Mouse (Mus musculus) cerebellum, postnatal 10 days (tissue): ENCODE results near the gene Rbks.
"Not testable (repeated sequence)": the region's sequence is repeated elsewhere in the genome, so short reads cannot be mapped to it uniquely, and the experiment has no call there.

Experiments
- DNase-seq, 2 experiments: peaks; one replicate each; pipeline ENCODE4 v3.0.0; 2021; ENCODE audit warnings: mixed read lengths in 2 of 2

Rbks gene

GRCm38 (mm10) chr5:31673431-31673830, 24.0 kb downstream of the Rbks start:
- DNase-seq, result no peak

- no peak for DNase-seq
Measured at GRCm38 (mm10) chr5:31671137-31671536, 26.3 kb downstream of the Rbks start.

DNA sequence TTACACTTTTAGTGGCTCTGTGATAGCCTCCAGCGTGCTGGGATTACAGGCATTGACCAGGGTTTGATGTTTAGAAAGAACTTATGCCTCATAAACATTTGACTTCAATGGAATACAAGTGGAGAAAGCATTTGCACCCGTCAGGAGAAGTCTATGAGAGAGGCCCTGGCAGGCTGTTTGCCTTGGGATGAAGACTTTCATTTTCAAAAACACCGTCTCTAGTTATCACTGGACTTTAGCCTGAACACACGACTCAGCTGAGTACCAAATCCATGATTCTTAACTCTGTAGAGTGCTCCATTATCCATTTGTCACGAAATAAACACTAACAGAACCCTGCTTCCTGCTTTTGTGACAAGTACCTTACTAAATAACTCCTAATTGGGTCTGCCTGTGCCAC, 27.4 kb downstream of the Rbks start:
- DNase-seq, result no peak

DNA sequence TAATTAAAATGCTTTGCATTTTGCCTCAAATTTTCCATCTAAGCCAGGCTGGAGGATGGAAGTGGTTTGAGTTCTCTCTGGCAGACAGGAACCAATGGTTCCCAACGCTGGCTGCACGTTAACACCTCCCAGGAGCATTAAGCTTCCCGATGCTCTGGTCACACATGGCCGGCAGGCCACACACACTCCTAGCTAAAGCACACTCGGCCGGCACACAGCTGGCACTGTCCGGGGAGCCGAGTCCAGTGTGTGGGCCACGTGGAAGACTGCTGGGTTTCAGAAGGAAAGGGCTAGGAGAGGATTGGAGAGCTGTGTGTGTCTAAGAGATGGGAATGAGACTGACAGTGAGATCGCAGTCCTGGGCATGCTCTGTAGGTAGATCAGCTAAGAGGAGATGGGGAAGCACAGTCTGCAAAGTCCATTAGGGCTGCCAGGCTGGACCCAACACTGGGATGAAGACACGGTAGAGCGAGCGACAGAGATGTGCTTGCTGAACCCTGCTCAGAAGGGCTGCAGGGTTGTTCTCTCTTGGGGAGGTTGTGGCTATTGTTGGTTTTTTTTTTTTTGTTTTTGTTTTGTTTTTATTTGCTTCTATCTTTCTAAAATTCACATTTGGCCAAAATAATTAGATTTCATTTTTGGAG, 29.0 kb downstream of the Rbks start:
- no peak for DNase-seq

GRCm38 (mm10) chr5:31666176-31666575, 31.3 kb downstream of the Rbks start:
- DNase-seq, result peak; percentile 9 to 39

- DNase-seq, result no peak
Measured at GRCm38 (mm10) chr5:31655688-31656190, 41.7 kb downstream of the Rbks start.

GRCm38 (mm10) chr5:31650518-31651288, 46.7 kb downstream of the Rbks start:
- DNase-seq, result no peak

DNA sequence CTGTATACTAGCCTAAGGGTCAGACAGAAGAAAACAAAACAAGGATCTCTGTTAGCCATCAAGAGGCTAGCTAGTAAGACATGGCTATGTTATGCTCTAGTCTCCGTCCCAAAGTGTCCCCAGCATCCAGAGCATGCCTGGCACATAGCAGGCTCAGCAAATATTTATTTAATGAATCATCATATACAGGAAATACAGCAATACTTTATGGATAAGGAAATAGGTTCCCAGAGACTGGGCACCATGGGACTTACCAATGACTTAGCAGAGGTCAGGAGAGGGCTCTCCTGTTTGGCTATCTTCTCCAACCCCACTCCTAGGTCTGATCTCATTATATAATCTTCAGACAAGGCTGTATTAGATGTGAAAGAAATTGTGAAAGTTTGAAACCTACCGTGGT, 50.1 kb downstream of the Rbks start:
- DNase-seq, result no peak

- no peak for DNase-seq
Measured at GRCm38 (mm10) chr5:31646574-31646973, 50.9 kb downstream of the Rbks start.

- DNase-seq, result no peak
Measured at GRCm38 (mm10) chr5:31645798-31646197, 51.6 kb downstream of the Rbks start.

DNA sequence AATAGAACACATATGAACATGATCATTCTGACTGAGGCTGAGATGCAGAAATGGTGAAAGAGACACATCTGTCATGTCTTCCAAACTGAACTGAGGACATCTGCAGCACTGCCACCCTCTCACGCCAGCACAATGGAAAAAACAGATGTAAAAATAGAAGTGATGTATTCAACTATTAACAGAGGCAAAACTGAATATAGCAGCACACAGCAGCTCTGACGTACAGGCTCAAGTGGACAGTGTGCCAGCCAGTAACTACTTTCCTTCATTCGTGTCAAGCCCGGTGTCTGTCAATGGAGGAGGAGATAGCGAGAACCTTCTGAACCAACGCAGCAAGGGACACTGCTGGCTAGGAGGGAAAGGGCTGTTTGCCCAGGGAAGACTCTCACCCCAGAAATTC, 52.6 kb downstream of the Rbks start:
- DNase-seq, result no peak

DNA sequence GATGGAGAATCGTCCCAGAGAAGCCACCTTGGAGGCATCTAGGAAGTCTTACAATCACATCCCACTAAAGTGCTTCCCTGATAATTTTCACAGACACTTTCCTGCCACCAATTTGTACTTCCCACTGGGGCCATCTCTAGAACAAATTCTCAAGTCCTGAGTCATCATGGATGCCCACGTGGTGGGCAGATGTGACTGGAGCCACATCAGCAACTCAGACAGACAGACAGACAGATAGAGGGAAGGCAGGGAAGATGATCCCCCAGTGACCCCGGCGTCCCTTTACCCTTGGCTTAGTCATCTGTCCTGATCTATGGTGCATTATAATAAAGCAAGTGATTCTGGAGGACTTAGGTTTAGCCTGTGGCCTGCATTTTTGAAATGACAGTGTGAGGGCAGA, 53.2 kb downstream of the Rbks start:
- DNase-seq, result no peak

- DNase-seq, result no peak
Measured at GRCm38 (mm10) chr5:31642300-31642699, 55.1 kb downstream of the Rbks start.

DNA sequence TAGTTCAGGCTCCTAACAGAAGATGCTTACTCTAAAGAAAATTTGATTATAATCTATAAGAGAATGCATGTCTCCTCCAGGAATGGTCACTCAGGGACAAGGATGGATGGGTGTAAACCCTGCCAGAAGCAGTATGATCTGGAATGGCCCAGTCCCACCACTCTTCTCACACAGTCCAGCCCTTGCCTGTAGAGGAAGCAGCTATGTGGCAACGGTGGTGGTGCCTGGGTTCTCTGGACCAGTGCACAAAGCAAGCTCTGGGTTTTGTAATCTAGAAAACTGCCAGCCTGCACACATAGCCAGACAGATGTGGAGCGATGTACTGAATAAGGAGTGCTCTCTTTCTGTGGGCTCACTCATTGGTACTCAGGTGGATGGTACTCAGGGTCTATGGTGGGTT, 56.9 kb downstream of the Rbks start:
- no peak for DNase-seq

- DNase-seq, result no peak
Measured at GRCm38 (mm10) chr5:31636636-31637253, 60.7 kb downstream of the Rbks start.

- no peak for DNase-seq
Measured at GRCm38 (mm10) chr5:31634679-31635078, 62.7 kb downstream of the Rbks start.

GRCm38 (mm10) chr5:31634161-31634560, 63.3 kb downstream of the Rbks start:
- no peak for DNase-seq

GRCm38 (mm10) chr5:31631169-31631568, 66.3 kb downstream of the Rbks start:
- not testable (repeated sequence) for DNase-seq

DNA sequence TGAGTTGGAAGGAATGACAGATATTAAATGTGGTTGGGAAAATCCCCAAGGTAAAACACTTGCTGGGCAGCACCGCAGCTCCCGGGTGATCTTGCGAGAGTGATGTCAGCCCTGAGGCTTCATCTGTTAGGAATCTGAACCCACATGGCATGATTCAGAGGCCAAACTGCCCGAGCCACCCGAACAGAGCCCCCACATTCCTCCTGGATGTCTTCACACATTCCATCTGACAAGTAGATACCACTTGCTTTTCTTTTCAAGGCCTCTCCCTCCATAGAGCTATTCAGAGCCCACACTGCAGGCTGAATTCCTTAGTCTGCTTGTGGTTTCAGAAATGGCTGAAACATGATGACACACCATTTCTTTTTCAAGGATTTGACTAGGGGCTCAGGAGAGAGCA, 67.4 kb downstream of the Rbks start:
- no peak for DNase-seq

GRCm38 (mm10) chr5:31628555-31628954, 68.9 kb downstream of the Rbks start:
- DNase-seq, result no peak

- no peak for DNase-seq
Measured at GRCm38 (mm10) chr5:31627562-31628526, 69.6 kb downstream of the Rbks start.

- no peak for DNase-seq
Measured at GRCm38 (mm10) chr5:31627117-31627516, 70.3 kb downstream of the Rbks start.

- no peak for DNase-seq
Measured at GRCm38 (mm10) chr5:31620326-31620725, 77.1 kb downstream of the Rbks start.
